Mouse (Mus musculus): ENCODE results near the gene Cdk13. TPM values are rescaled to one million over a fixed set of nuclear protein-coding genes. Genes with fewer than 3 reads are reported as not detected.

The Cdk13 gene
- total RNA-seq (2021) = 10 to 100 TPM; 18.9 to 22.0 TPM
- long read RNA-seq, experiment 1, partial matches to known transcripts = 2 of 9 reads
- long read RNA-seq, experiment 1, other reads (novel, unspliced or antisense) = 6 of 9 reads
- long read RNA-seq, experiment 2, full-length matches to known transcripts = 4 of 9 reads
- long read RNA-seq, experiment 2, partial matches to known transcripts = 2 of 9 reads
- long read RNA-seq, experiment 2, other reads (novel, unspliced or antisense) = 3 of 9 reads

DNA sequence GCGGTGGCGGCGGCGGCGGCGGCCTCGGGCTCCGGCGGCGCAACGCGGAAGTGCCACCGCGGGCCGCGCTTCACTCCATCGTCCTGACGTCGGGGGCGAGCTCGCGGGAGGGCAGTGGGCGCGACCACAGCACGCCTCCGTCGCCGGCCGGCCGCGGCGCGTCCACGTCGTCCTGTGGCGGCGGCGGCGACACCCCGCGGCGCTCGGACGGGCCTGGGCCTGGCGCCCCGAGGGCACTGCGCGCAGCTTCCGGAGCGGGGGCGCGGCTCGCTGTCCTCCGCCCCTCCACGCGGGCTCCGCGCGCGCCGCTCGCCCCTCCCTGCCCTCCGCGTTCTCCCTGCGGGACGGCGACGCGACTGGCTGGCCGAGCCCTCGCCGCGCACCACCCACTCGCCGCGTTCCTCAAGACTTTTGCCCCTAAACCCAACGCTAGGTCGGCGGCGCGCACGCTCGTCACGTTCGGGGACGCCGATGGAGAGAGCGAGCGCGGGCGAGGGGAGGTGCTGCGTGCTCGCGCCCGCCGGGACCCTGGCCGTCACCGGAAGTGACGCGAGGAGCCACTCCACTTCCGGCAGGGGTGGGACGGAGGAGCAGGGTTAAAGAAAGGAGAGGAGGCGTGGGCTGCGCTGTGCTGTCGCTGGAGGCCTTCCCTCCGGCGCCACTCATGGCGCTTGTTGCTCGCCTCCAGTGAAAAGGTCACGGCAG is at the start of gene Cdk13:
Gene Cdk13 (minus strand): TSS at position 189 of the 705 bp plus-strand sequence.
- DNase-seq = peak; percentile 99
- intact Hi-C loops (cut with DNase I; ENCODE audit: low total_unique reads) = loop anchor here (5.0 kb wide), 1 partner anchor 58 kb away; no protein-coding TSS in a partner anchor

GRCm38 (mm10) chr13:17843336-17843735 is 38.4 kb upstream of the Cdk13 start:
- intact Hi-C loops (cut with DNase I; ENCODE audit: low total_unique reads) = no loop called here
- no peak for DNase-seq

- no peak for DNase-seq
- intact Hi-C loops (cut with DNase I; ENCODE audit: low total_unique reads) = no loop called here
Observed at GRCm38 (mm10) chr13:17842756-17843155, 37.9 kb upstream of the Cdk13 start.

- intact Hi-C loops (cut with DNase I; ENCODE audit: low total_unique reads) = loop anchor here (5.0 kb wide), 1 partner anchor 143 kb away; no protein-coding TSS in a partner anchor
- no peak for DNase-seq
Observed at GRCm38 (mm10) chr13:17839137-17839536, 34.2 kb upstream of the Cdk13 start.

GRCm38 (mm10) chr13:17838484-17838851 is 33.6 kb upstream of the Cdk13 start:
- intact Hi-C loops (cut with DNase I; ENCODE audit: low total_unique reads) = loop anchor here (5.0 kb wide), 1 partner anchor 144 kb away; no protein-coding TSS in a partner anchor
- peak; percentile 46 for DNase-seq

DNA sequence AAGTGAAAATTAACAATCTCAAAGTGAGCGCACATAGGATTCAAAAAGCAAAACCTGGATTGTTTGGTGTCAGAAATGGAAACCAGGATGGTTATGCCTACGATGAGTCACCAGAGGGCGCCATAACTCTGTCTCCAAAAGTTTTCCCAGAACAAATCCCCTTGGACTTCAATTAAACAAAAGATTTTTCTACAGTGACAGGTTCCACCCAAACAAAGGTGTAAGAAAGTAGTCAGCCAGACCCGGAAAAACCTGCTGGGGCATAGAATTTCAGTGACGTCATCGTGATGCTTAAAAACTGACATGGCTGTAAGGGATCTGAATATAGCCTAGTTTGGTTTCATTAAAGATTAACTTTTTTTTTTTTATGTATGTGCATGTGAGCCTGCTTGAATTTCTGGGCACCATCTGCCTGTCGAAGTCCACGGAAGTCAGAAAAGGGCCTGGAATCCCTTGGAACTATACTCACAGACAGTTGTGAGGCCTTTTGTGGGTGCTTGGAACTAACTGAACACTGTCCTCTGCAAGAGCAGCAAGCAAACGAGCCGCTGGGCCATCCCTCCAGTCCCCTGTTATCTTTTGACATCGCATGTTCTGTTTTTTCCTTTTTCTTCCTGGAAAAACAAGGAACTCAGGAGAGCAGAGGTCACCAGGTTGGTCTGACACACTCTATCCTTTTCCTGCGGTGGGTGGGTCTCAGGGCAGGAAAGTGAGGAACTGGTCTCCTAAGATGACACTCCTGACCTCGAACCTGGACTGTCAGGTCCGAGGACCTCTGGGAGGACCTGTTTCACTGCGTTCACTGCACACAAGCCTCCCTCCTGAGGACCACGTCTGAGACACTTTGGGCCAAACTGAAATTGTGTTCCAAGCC is 33.0 kb upstream of the Cdk13 start:
- DNase-seq = peak; percentile 7
- intact Hi-C loops (cut with DNase I; ENCODE audit: low total_unique reads) = loop anchor here (5.0 kb wide), 1 partner anchor 144 kb away; no protein-coding TSS in a partner anchor

DNA sequence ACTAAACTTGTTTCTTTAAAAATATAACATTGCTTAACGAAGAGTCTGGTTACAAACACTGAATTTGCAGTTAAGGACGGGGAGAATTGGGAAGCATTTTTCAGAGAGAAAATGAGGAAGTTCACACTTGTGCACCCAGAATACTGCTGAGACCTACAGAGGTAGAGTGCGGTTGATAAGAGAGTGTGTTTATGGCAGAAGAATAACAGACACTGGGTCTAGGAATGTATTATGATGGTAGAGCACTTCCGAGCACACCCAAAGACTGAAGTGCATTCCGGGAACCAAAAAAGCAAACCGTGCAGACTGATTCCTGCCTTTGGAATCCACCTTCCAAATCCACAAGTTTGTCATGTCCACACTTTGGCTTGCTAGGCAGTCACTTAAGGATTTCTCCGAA is 31.9 kb upstream of the Cdk13 start:
- DNase-seq = no peak
- intact Hi-C loops (cut with DNase I; ENCODE audit: low total_unique reads) = loop anchor here (5.0 kb wide), 1 partner anchor 145 kb away; no protein-coding TSS in a partner anchor

GRCm38 (mm10) chr13:17832940-17833339 is 28.0 kb upstream of the Cdk13 start:
- no peak for DNase-seq
- intact Hi-C loops (cut with DNase I; ENCODE audit: low total_unique reads) = no loop called here

GRCm38 (mm10) chr13:17817226-17817625 is 12.3 kb upstream of the Cdk13 start:
- intact Hi-C loops (cut with DNase I; ENCODE audit: low total_unique reads) = no loop called here
- no peak for DNase-seq

GRCm38 (mm10) chr13:17805614-17805975 is 698 bp upstream of the Cdk13 start:
- DNase-seq = no peak
- intact Hi-C loops (cut with DNase I; ENCODE audit: low total_unique reads) = no loop called here

- peak; percentile 58 for DNase-seq
- intact Hi-C loops (cut with DNase I; ENCODE audit: low total_unique reads) = loop anchor here (5.0 kb wide), 1 partner anchor 57 kb away; no protein-coding TSS in a partner anchor
Observed at GRCm38 (mm10) chr13:17804058-17804841, 647 bp downstream of the Cdk13 start.

- peak; percentile 84 for DNase-seq
- intact Hi-C loops (cut with DNase I; ENCODE audit: low total_unique reads) = loop anchor here (5.0 kb wide), 1 partner anchor 56 kb away; no protein-coding TSS in a partner anchor
Observed at GRCm38 (mm10) chr13:17803331-17804057, 1.4 kb downstream of the Cdk13 start.

DNA sequence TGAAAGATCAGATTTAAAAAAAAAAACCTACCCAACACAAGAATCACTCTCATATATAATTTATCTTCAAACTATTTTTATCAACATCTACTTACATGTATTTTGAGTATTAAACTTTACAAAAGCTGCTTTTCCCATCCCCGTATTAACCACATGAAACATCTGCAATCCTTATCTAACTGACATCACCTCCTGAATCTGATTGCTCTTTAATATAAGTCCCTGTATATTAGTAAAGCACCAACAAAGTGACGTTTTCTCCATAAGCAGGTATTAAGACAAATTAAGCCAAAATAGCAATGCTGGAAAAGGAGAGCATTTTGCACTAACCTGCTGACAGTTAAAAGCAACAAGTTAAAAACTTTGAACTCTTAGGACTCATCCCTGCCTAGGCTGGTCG is 2.0 kb downstream of the Cdk13 start:
- DNase-seq = no peak
- intact Hi-C loops (cut with DNase I; ENCODE audit: low total_unique reads) = loop anchor here (5.0 kb wide), 1 partner anchor 56 kb away; no protein-coding TSS in a partner anchor

GRCm38 (mm10) chr13:17799735-17800134 is 5.2 kb downstream of the Cdk13 start:
- intact Hi-C loops (cut with DNase I; ENCODE audit: low total_unique reads) = loop anchor here (5.0 kb wide), 1 partner anchor 52 kb away; no protein-coding TSS in a partner anchor
- no peak for DNase-seq

GRCm38 (mm10) chr13:17795757-17796456 is 9.0 kb downstream of the Cdk13 start:
- no peak for DNase-seq
- intact Hi-C loops (cut with DNase I; ENCODE audit: low total_unique reads) = no loop called here

DNA sequence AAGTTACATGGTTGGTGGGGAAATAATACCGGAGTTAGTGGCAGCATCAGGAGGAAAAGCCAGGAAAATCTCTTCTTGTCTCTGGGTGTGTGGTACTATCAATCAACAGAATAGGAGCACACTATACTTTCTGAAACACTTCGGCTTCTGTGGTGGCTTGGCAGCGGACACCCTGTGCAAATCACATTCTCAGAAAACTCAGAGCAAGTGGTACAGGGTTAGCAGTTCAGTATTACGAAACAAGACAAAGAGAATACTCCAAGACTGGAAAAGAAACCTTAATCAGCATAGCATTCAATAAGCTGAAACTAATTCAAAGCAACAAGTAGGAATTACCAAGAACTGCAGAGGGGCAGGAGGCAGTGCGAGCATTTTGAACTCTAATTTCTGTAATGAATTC is 21.3 kb downstream of the Cdk13 start:
- intact Hi-C loops (cut with DNase I; ENCODE audit: low total_unique reads) = no loop called here
- no peak for DNase-seq

- intact Hi-C loops (cut with DNase I; ENCODE audit: low total_unique reads) = no loop called here
- DNase-seq = no peak
Observed at GRCm38 (mm10) chr13:17779923-17780322, 25.0 kb downstream of the Cdk13 start.

GRCm38 (mm10) chr13:17776303-17776702 is 28.6 kb downstream of the Cdk13 start:
- no peak for DNase-seq
- intact Hi-C loops (cut with DNase I; ENCODE audit: low total_unique reads) = no loop called here
